Mouse (Mus musculus) forelimb bud, embryonic 11.5 days (tissue): ENCODE data around the gene Tinagl1.
A peak's percentile ranks its signal among the peaks of the same experiment; 100 is the strongest.

Source experiments
- DNase-seq: peaks from one replicate; pipeline ENCODE4 v3.0.0-alpha.2; 2012; ENCODE audit warnings: low read depth, low spot score

Tinagl1 gene

DNA sequence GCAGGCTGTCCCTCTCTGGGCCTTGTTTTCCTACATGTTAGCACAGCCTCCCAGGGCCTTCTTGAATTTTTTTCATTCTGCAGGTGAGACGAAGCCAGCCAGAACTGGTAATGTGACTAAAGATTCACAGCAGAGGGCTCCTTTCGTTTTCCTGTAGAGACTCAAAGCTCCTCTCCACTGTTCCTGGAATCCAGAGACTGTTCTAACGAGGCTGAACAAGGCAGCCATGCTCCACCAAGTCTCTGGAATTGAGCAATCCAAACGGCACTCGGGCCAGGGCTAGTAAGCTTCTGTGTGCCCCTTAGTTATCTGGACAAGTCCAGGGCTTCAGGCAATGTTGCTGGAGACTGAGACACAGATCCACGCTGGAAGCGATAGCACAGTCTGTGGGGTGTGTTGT lies 2.6 kb upstream of the Tinagl1 start:
- DNase-seq = no peak

DNA sequence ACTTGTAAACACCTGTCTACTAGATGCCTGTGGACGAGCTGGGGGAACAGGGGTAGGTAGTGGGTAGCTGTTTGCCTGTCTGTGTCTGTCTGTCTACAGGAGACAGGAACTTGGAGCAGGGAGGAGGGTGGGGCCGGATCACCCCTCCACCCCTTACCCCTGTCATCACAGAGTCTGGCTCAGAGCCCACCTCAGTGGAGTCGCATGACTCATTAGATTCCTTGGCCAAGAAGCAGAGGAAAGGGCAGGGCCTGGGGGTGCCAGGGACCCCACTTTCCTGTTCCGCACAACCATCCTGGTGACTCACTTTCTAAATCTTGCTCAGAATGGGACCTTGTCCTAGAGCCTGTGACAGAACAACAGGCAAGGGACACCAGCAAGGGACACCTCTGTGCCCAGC lies 2.2 kb upstream of the Tinagl1 start:
- no peak for DNase-seq

DNA sequence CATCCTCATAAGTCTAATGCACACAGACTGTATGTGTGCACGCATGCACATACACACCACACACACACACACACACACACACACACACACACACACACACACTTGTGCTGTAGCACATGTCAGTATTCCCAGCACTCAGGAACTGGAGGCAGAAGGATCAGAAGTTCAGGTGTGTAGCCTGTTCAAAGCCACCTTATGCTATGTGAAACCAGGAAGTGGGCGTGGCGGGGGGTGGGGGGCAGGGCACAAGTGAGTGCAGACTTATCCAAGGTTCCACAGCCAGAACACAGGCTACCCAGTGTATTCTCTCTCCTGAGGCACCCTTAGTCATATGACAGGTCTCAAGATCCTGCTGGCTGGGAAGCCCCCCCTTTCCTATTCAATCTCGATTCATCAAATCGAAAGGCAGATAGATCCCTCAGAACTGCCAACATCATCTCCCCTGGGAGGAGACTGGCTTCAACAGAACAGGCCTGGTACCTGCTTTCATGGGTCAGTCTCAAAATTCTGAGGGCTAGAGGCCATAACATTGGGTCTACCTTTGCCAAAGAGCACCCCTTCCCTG lies 1.3 kb upstream of the Tinagl1 start:
- no peak for DNase-seq

DNA sequence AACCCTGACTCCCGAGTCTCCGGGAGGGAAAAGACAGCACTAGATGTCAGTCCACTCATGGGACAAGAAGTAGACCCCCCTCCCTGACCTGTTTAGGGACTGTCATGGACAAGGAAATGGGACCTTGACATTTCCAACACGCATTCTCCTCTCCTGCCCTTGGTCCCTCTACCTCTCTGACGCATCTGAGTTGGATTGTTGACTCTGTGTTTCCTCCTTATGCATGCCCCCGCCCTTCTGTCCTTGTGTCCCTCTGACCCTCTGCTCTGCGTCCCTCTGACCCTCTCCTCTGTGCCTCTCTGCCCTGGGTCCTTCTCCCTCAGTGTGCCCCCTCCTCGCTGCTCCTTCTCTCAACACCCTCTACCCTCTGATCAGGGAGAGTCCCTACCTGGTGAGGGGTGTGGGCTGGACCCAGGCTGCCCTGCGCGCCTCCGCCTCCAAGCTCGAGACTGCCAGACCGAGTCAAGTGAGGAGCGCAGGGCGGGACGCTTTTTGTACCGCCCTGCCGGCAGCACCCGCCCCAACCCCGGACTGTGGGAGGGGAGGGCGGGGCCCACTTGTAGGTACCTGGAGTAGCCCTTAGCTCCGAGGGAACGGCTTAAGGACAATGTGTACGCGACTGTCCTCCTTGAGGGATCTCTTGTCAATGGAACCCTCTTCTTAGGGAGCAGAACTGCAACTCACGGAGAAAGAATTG lies 439 bp downstream of the Tinagl1 start:
- peak; percentile 41 for DNase-seq

DNA sequence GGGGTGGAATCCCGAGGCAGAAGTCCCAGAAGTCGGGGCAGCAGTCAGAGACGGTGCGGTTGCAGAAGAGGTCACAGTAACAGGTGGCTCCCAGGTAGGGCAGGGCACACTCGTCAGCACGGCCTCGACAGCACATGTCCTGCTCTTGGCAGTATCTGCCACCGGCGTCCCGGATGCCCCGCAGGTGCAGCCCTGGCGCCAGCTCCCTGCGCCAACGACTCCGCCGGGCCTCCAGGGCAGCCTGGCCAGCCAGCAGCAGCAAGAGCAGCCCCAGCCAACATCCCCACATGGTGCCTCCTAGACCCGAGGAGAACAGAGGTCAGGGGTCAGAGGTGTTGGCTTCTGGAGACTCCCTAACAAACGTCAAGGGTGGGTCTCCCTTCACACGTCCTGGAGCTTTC lies 1.0 kb downstream of the Tinagl1 start:
- no peak for DNase-seq

DNA sequence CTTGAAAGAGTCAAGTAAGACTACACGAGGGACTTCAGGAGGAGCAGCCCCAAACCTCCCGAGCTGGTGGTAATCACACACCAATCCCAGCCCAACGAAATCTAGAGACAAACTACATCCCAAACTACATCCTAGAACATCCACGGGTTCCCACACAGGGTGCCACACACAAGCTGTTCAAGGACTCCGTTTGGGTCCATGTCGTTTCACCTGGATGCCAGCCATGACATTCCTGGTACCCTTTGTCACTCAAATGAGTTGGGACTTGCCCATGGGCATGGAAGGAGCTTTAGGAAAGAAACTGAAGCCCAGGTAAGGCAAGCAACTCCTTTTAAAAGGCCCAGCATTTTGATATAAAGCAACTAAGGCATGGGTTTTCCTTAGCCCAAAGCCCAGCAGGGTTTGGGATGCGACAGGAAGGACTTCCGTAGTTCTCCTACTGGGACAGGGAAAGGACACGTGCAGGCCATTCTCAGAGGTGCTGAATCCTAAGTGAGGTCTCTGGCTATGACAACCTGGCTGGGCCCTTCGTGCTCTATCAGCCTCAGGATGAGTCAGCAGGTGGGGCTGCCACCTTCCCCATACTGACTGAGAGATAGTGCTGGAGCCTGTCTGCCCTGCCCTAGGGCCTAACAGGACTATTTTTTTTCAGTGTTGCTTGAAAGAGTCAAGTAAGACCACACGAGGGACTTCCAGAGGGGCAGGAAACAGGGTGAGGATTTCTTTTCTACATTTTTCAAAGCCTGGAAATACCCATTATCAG lies 1.7 kb downstream of the Tinagl1 start:
- DNase-seq = no peak

DNA sequence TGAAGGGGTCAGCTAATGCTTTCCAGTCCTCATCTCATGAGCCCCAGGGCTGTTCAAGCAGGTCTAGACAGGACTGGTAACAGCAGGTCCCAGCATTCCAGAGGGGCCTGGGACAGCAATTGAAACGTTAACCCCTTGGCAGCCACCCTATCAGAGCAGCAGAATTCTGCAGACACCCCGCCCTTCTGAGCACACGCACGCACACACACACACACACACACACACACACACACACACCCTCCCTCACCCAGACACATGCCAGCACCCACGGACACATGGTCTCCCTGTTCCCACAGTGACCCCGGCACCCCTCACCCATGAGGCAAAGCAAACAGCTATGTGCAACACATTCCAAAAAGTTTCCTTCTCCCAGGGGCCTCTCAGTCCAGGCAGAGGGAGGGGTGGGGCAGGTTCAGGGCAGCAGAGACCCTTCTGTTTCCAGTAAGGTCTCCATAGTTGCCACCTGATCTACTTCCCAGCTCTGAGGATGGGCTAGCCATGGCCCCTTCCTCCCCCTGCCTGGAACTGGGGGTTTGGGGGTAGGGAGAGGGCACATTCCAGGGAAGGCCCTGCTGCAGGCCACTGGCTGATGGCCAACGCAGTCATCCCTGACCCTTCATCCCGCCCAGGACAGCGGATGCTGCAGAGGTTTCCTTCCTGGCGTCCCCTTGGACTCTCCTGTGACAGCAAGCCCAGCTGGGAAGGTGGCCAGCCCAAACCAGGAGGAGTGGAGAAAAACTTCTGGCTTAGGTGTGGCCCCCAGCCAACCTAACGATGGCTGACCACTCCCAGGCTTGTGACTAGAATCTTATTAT lies 2.8 kb downstream of the Tinagl1 start:
- peak; percentile 76 for DNase-seq

DNA sequence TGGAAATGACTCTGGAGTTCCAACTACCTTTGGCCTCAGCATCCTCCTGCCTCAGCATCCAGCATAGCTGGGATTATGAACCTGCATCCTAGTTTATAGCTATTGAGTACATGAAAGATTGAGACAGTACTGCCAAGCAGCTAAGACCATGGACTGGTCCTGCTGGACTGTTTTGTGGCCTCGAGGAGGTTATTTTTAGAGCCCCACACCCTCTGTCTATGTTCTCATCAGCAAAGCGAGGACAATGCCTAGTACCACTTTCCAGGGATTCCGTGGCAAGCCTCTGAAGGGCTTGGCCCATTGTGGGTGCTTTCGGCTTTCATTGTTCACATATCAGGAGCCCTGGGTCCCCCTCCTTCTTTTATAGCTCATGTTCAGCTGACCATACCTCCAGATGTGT lies 4.6 kb downstream of the Tinagl1 start:
- DNase-seq = no peak

DNA sequence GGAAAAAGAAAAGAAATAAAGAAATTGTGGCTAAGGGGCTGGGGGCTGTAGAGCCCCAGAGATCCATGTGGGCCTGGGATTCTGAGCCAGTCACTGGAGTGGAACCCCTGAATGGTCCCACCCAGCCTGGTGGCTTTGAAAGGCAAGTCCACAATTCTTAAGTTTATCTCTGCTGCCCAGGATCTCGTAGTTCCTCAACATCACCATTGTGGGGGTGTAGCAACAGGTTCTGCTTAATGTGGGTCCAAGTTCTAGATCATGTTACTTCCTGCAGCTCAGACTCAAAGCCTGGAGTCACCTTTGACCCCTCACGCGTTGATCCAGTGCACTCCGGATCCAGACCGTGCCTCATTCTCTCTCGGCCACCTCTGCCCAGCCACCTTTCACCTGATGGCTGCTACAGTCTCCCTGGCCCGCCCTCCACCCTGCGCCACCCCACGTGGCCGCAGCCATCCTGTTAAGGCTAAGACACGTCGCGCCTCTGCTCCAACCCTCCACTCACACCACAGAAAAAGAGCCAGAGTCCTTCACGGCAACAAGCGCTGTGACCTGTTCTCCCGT lies 5.4 kb downstream of the Tinagl1 start:
- DNase-seq = no peak

DNA sequence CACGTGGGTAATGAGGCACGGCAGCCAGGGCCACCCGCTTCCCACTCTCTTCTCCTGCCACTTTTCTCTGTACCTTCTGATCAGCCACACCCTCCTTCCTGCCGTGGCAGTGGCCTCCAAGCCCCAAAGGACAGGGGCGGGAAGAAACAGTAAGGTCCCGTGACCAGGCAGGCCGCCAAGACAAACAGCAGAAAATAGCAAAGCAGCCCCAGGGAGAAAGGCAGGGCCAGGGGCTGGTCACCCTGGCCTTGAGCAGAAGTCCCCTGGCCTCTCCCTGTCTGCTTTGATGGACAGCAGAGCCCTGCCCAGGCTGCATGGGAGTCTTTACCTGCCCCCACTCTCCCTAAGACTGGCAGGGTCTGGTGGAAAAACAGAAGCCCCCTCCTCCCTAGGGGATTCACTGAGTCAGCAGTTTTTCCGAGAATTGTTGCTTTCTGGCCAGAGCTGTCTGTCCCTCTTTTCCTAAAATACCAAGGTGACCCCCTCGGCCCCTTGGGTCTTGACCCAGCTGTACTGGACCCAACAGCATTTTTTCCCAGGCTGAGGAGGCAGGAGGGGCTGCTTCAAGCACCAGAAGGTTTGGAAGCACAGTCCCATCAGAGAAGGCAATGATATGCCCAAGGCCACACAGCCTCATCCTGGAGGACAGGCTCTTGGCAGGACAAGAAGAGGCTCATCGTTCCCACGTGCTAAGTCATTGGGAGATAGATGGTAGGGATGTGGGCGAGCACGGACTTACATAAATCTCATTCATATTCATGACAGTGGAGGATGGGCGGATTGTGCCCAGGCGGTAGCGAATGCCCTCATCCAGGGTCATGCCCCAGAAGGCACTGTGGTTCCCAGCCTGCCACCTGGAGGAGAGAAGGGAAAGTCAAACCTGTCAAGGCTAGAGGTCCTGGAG lies 6.4 kb downstream of the Tinagl1 start:
- DNase-seq = no peak

DNA sequence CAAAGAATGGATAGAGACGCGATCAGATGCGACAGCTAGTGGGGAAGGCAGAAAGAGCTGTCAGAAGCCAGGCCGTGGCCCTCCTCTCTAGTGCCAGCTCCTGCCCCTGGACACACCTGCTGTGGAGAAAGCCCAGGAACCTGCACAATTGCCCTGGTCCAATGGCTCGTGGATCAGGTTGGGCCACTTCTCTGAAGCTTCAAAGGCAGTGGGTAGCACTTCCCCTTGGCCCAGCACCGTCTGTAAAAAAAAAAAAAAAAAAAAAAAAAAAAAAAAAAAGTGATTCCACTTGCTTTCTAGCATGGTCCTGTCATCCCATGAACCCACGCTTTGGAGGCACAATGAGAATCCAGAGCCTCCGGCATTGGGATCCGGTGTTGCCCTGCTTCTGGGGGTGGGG lies 7.1 kb downstream of the Tinagl1 start:
- no peak for DNase-seq

DNA sequence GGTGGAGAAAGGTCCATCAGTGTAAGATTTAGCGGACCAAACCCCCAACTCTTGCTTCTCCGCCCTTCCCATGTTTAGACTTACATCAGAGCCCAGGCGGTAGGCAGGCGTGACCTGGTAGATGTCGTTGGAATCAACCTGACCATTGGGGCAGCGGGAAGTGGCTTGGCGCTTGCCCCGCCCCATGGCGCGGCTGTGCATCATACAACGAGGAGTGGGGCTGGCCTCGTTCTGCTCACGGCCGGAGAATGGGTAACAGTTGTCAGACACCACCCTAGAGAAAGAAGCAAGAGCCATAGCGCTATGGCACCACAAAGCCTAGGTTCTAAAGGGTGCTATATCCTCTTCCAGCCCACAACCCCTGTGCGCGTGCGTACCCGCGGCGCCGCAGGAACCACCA lies 7.6 kb downstream of the Tinagl1 start:
- no peak for DNase-seq

DNA sequence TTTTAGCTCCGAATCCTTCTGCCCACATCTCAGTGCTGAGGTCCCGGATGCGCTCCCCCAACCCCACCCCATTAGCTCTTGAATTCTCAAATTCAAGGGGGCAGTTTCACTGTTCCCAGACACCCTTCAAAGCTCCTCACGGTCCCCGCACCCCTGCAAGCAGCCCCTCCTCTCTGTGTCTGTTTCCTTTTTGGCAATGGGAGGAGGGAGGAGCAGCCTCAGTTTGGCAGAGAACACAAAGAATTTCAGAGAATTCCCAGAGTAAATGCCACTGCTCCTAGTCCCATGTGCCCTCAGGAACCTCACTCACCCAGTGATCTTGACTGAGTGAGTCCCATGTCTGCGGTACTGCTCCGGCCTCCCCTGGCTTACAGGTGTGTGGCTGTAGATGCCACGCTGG lies 8.3 kb downstream of the Tinagl1 start:
- no peak for DNase-seq

DNA sequence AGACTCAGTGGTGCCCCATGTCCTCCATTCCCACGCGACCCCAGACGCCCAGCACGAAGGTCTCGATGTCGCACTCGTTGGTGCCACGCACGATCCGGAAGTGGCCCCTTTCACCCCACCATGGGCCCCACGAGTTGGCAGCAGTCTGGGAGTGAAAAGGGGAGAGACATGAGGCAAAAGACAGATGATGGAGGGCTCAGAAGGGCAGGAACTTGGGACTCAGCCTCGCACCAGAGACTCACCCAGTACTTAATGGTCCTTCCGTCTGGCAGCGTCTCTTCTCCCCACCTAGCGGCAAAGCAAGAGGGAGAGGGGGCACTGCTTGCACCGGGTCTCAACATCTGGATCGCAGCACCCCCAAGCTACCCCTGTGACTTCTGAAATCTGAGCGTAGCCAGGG lies 8.9 kb downstream of the Tinagl1 start:
- no peak for DNase-seq

DNA sequence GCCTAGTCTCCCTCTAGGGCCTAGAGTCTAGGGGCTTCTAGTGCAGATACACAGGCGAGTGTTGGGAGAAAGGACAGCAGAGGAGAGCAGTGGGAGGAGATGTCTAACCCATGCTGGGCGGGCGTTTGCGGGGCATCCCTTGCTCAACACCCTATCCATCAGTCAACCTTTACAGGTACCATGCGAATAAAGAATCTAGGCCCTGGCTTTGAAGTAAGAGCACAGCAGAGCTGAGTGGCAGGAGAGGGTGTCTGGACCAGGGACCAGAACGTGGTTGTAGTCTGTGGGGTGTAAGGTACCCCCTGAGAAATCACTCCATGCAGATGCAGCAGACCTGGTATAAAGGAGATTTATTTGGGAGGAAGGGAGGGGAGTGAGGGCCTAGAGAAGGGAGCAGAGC lies 10.8 kb downstream of the Tinagl1 start:
- no peak for DNase-seq

DNA sequence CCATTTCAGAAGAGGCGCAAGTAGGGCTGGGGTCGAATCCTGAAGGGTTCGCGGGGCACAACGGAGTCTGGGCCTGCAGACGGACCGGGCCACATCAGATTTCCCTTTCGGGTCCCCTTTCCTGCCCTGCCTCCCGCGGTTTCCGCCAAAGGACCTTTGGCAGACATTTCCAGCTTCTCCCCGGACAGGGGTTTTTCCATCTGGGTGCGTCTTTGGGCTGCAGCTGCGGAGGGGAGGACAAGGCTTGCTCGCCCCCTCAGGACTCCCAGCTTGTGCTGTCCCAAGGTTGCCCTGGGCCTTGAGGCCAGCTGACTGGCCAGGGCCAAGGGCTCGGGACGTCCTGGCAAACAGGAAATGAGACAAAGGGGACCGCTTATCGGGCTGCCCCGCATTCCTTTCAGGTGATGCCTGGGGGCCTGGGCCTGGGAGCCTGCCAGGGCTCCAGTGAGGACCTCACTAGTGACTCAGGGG lies 11.5 kb downstream of the Tinagl1 start:
- DNase-seq = peak; percentile 26

DNA sequence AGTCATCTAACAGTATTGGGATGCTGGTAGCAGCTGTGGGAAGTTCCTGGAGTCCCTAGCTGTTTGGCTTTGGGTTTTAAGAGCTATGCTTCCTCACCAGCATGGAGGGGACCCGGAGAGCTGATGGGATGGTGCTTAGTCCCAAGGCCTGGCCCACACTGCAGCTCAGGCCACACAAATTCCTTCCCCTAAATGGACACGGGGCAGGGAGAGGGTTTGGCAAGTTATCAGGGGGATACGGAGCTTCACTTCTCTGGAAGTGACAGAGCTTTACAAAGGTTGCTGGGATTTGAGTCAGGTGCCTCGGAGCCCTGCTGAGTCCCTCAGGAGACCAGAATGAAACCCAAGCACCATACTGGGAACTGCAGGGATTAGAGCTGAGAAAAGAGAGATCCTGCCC lies 13.6 kb downstream of the Tinagl1 start:
- no peak for DNase-seq

DNA sequence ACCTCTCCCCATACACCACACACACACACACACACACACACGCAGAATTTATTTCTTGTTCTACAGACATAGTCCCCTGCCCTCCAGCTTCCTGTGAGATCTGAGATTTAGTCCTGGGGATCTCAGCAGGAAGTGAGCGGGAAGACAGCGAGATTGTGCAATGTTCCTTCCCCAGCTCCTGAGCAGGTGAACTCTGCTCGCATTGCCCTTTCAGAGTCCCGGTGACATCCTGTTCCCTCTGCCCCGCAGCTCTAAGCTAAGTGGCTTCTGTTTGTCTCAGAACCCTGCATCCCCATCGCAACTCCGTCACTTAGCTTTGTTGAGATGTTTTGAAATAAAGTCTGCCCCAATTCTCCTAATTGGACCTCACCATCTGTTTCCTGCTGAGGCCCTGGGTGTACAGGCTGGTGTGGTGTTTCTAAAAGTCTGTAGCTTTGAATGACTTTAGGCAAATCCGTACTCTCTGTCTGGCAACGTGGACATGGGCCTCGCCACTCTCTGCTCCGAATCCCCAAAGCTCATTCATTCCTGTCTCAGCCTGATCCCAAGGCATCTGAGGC lies 18.0 kb downstream of the Tinagl1 start:
- no peak for DNase-seq

DNA sequence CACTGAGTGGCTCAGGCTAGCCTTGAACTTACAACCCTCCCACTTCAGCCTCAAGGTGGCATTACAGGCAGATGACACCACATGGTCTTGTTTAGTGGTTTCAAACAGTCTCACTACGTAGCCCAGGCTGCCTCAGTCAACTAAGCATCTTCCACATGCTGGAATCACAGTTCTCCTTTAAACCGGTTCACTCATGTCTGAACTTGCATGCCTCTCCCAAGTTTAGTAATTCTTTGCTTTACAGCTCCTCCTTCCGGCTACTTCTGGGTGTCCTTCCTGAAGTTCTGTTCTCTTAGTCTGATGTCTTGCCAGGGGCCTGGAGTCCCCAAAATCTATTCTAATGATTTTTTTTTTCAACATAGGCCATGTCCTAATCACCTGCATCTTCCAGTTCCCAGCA lies 20.7 kb downstream of the Tinagl1 start:
- no peak for DNase-seq

DNA sequence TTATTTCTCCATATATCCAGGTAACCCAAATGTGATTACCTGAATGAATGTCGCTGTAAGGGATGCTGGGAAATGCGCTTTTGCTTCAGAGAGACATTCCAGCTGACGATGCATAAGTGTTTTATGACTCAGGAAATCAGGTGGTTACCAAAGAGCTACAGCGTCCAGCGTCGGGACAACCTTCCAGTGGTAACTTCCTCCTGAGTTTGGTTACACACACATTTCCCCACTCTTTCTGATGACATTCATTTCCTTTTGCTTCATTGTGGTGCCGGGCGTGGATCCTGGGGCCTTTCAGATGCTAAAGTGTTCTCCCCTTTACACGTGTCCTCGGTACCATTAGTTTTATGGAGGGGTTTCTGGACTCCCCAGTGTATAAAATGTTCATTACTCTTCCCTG lies 26.5 kb downstream of the Tinagl1 start:
- no peak for DNase-seq
